Mouse (Mus musculus): ENCODE results near the gene Akt2. TPM values are rescaled to one million over a fixed set of nuclear protein-coding genes. Genes with fewer than 3 reads are reported as not detected.

Akt2 gene
- polyA plus RNA-seq (2012; rRNA removed) = 81.4 and 101 TPM in 2 replicates

- peak; percentile 85 for DNase-seq
- Histone ChIP-seq H3K4me1 (ENCODE audit: control insufficient read depth, insufficient read depth, low read length) (peaks cover 9% of the 10 kb centered on the region), H3K4me3 (replicated peaks; ENCODE audit: extremely low read depth, low read depth, low read length) (peak within 1 kb of the TSS; percentile 91)
- WGBS = under 1% methylated on average over 68 of the region's 71 CpGs
- peak; percentile 40; the same call in 1 of the 2 replicates for TF ChIP-seq POLR2A (IDR thresholded peaks at IDR 0.05; ENCODE audit: borderline replicate concordance, extremely low read depth, low read depth, low read length)
- no peak for TF ChIP-seq CTCF (IDR thresholded peaks at IDR 0.05; ENCODE audit: insufficient read depth, low read length)
These were observed at the start of gene Akt2 for GRCm38 (mm10) chr7:27591266-27592216. Gene Akt2 (plus strand): TSS chr7:27591552.

- no peak overlapping the region for H3K4me3 ChIP-seq (replicated peaks; ENCODE audit: extremely low read depth, low read depth, low read length)
- no peaks in the 10 kb centered on the region for H3K4me1 ChIP-seq (ENCODE audit: control insufficient read depth, insufficient read depth, low read length)
- 58% methylated on average over 5 of the region's 5 CpGs for WGBS
- DNase-seq = no peak
- no peak for TF ChIP-seq POLR2A (IDR thresholded peaks at IDR 0.05; ENCODE audit: borderline replicate concordance, extremely low read depth, low read depth, low read length)
- no peak for TF ChIP-seq CTCF (IDR thresholded peaks at IDR 0.05; ENCODE audit: insufficient read depth, low read length)
These were observed 49.4 kb upstream of the Akt2 start for GRCm38 (mm10) chr7:27541922-27542321.

GRCm38 (mm10) chr7:27542392-27543033 is 48.8 kb upstream of the Akt2 start:
- 1% methylated on average over 30 of the region's 30 CpGs for WGBS
- peak; percentile 83 for DNase-seq
- H3K4me3 ChIP-seq (replicated peaks; ENCODE audit: extremely low read depth, low read depth, low read length) = peak overlapping the region; percentile 69
- H3K4me1 ChIP-seq (ENCODE audit: control insufficient read depth, insufficient read depth, low read length) = no peaks in the 10 kb centered on the region
- TF ChIP-seq CTCF (IDR thresholded peaks at IDR 0.05; ENCODE audit: insufficient read depth, low read length) (no peak), POLR2A (IDR thresholded peaks at IDR 0.05; ENCODE audit: borderline replicate concordance, extremely low read depth, low read depth, low read length) (peak; percentile 44; the same call in 1 of the 2 replicates)

- TF ChIP-seq CTCF (IDR thresholded peaks at IDR 0.05; ENCODE audit: insufficient read depth, low read length) (no peak), POLR2A (IDR thresholded peaks at IDR 0.05; ENCODE audit: borderline replicate concordance, extremely low read depth, low read depth, low read length) (no peak)
- 32% methylated on average over 6 of the region's 6 CpGs for WGBS
These were observed 48.3 kb upstream of the Akt2 start for GRCm38 (mm10) chr7:27543065-27543464.

GRCm38 (mm10) chr7:27543851-27544250 is 47.5 kb upstream of the Akt2 start:
- TF ChIP-seq CTCF (IDR thresholded peaks at IDR 0.05; ENCODE audit: insufficient read depth, low read length) (no peak), POLR2A (IDR thresholded peaks at IDR 0.05; ENCODE audit: borderline replicate concordance, extremely low read depth, low read depth, low read length) (no peak)
- no peaks in the 10 kb centered on the region for H3K4me1 ChIP-seq (ENCODE audit: control insufficient read depth, insufficient read depth, low read length)
- 96% methylated on average over 4 of the region's 4 CpGs for WGBS
- DNase-seq = no peak
- H3K4me3 ChIP-seq (replicated peaks; ENCODE audit: extremely low read depth, low read depth, low read length) = no peak overlapping the region

More at GRCm38 (mm10) chr7:27543065-27543464, 48.3 kb upstream of the Akt2 start:
- H3K4me3 ChIP-seq (replicated peaks; ENCODE audit: extremely low read depth, low read depth, low read length) = no peak overlapping the region
- H3K4me1 ChIP-seq (ENCODE audit: control insufficient read depth, insufficient read depth, low read length) = no peaks in the 10 kb centered on the region
- DNase-seq = no peak

- no peak for DNase-seq
- WGBS = 49% methylated on average over 12 of the region's 12 CpGs
- no peak overlapping the region for H3K4me3 ChIP-seq (replicated peaks; ENCODE audit: extremely low read depth, low read depth, low read length)
- no peaks in the 10 kb centered on the region for H3K4me1 ChIP-seq (ENCODE audit: control insufficient read depth, insufficient read depth, low read length)
- TF ChIP-seq POLR2A (IDR thresholded peaks at IDR 0.05; ENCODE audit: borderline replicate concordance, extremely low read depth, low read depth, low read length) (no peak), CTCF (IDR thresholded peaks at IDR 0.05; ENCODE audit: insufficient read depth, low read length) (no peak)
These were observed 46.5 kb upstream of the Akt2 start for GRCm38 (mm10) chr7:27544675-27545370.

GRCm38 (mm10) chr7:27549597-27549996 is 41.8 kb upstream of the Akt2 start:
- H3K4me3 ChIP-seq (replicated peaks; ENCODE audit: extremely low read depth, low read depth, low read length) = no peak overlapping the region
- DNase-seq = no peak
- H3K4me1 ChIP-seq (ENCODE audit: control insufficient read depth, insufficient read depth, low read length) = no peaks in the 10 kb centered on the region; the same call in 1 of the 2 replicates
- TF ChIP-seq POLR2A (IDR thresholded peaks at IDR 0.05; ENCODE audit: borderline replicate concordance, extremely low read depth, low read depth, low read length) (no peak), CTCF (IDR thresholded peaks at IDR 0.05; ENCODE audit: insufficient read depth, low read length) (no peak)
- WGBS = 65% methylated on average over 6 of the region's 6 CpGs

- 45% methylated on average over 5 of the region's 5 CpGs for WGBS
- DNase-seq = no peak
- no peak for TF ChIP-seq CTCF (IDR thresholded peaks at IDR 0.05; ENCODE audit: insufficient read depth, low read length)
- no peak for TF ChIP-seq POLR2A (IDR thresholded peaks at IDR 0.05; ENCODE audit: borderline replicate concordance, extremely low read depth, low read depth, low read length)
- H3K4me1 ChIP-seq (ENCODE audit: control insufficient read depth, insufficient read depth, low read length) = no peaks in the 10 kb centered on the region; the same call in 1 of the 2 replicates
- H3K4me3 ChIP-seq (replicated peaks; ENCODE audit: extremely low read depth, low read depth, low read length) = no peak overlapping the region
These were observed 39.3 kb upstream of the Akt2 start for GRCm38 (mm10) chr7:27552070-27552469.

All from lung, adult 2 months (tissue).